Mouse (Mus musculus) adrenal gland, adult 2 months (tissue): ENCODE results near the gene Hebp2. TPM values are rescaled to one million over a fixed set of nuclear protein-coding genes. Genes with fewer than 3 reads are reported as not detected.

Experiments
- DNase-seq: peaks from one replicate; pipeline ENCODE4 v3.0.0; 2021
- polyA plus RNA-seq: library from polyadenylated mRNA; depleted of rRNA; stranded (reverse); fragments of >200 nt; gene quantifications from 2 replicates; pipeline ENCODE4 v1.2.3, GENCODE M21; 2012; rRNA removed
- total RNA-seq, 2 experiments: library from RNA; stranded (reverse); gene quantifications; 2 replicates each; pipeline ENCODE4 v1.2.3; 2021

Gene Hebp2
- total and polyA plus RNA-seq, 3 experiments, result 0.56 to 6.2 (median 4.6) TPM

GRCm38 (mm10) chr10:18508586-18508985 is 37.3 kb downstream of the Hebp2 start:
- DNase-seq, result peak; percentile 54

DNA sequence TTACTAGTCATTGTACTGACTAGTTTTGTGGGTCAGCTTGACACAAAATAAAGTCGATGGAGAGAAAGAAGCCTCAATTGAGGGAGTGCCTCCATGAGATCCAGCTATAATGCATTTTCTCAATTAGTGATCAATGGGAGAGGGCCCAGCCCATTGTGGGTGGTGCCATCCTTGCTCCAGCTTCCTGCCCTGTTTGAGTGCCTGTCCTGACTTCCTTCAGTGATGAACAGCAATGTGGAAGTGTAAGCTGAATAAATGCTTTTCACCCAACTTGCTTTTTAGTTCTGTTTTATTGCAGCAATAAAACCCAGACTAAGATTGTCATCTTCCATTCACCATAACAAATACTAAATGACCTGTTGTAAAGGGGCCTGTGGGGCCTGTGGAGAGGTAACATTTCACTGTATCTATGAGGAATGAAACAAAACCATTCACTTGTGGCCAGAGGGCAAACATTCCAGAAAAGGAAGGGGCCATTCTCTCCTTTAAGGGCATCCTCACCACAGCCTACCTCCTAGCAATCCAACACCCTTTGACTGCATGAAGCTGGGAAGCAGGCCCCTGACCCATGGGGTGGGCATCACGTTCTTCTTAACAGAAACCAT is 37.9 kb downstream of the Hebp2 start:
- DNase-seq, result no peak

GRCm38 (mm10) chr10:18506501-18506946 is 39.4 kb downstream of the Hebp2 start:
- peak; percentile 32 for DNase-seq

DNA sequence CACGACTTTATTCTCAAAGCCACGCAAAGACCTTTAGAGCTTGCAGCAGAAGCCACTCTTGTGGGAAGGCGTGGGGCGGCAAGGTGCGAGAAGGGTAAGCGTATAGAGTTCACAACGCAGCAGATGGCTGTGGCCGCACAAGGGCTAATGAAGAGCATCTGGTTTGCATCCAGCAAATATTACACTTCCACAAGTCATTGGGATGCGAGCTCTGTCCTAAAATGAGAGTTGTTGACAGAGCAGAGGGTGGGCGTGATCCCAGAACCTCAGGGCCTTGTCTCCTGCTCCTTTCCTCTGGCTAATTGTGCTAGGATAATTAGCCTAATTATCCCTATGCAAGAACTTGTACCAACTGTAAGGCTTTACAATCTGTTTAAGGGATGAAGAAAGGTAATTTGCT is 40.2 kb downstream of the Hebp2 start:
- no peak for DNase-seq

GRCm38 (mm10) chr10:18501997-18502396 is 43.9 kb downstream of the Hebp2 start:
- DNase-seq, result no peak

GRCm38 (mm10) chr10:18497066-18497465 is 48.8 kb downstream of the Hebp2 start:
- DNase-seq, result no peak

GRCm38 (mm10) chr10:18494249-18494648 is 51.6 kb downstream of the Hebp2 start:
- no peak for DNase-seq

DNA sequence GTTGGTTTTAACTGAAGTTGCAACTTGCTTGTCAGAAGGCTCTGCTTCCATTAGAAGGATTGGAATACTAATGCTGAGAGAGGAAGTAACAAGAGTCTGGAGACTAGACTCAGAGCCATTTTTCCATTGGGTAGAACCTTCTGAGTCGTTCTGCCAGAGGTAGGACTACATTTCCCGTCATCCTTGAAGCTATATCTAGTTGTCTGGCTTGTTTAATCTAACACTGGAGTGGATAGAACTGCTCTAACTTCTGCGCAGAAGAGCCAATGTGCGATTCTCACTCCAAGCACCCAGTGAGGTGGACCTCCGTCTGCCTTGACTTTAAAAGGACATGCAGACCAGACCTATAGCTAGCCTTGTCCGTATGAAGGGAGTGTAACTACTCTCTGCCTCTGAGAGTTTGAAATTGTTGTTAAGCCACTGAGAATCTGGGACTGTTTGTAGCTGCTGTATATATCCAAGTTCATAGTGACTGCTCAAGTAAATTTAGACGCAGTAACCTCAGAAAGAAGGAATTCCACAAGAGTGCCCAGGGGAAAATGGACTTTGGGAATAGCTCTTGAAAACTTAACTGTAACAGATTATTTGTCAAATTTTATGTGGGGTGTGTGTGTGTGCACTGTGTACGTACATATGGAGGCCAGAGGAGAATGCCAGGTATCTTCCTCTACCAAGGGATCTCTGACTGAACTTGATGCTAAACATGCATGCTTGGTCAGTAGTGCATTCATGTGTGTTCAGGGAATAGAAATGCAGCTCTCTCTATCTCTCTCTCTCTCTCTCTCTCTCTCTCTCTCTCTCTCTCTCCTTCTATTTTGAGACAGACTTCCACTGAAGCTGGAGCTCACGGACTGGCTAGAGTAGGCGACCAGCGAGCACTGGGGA is 52.6 kb downstream of the Hebp2 start:
- DNase-seq, result no peak

GRCm38 (mm10) chr10:18491952-18492351 is 53.9 kb downstream of the Hebp2 start:
- no peak for DNase-seq

DNA sequence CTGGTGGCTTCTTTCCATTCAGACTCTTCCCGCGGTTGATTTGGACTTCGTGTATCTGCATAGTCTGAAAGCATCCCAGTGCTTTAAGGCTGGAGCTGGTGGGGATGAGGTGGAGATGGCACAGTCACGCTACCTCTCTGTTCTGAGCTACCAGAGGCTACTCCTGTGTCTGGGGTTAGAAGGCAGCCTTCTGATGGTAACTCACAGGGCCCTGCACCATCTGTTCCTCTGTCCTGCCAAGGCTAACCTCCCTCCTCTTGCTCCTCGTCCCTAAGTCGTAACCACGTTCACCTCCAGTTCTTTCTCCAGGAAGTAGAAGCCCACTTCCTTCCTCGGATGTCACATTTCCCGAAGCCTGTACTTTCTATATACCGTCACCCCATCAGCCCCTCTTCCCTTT is 55.9 kb downstream of the Hebp2 start:
- no peak for DNase-seq

Other genes starting within 250 kb of the Hebp2 start
- gene Nhsl1, start 227.1 kb downstream of the Hebp2 start, total RNA-seq, result 1 to 10 TPM; 3.7 to 4.3 TPM
- gene Nhsl1, start 227.1 kb downstream of the Hebp2 start, polyA plus RNA-seq, result 1.5 and 2.2 TPM in 2 replicates
- 1 to 10 TPM; 3.9 to 5.7 TPM for gene Arfgef3, start 197.9 kb upstream of the Hebp2 start, total RNA-seq
- gene Arfgef3, start 197.9 kb upstream of the Hebp2 start, polyA plus RNA-seq, result 0.79 and 0.87 TPM in 2 replicates
- gene Gm4922, start 240.7 kb upstream of the Hebp2 start, total RNA-seq, result not detected
- not detected in 2 replicates for gene Gm4922, start 240.7 kb upstream of the Hebp2 start, polyA plus RNA-seq